Mouse (Mus musculus): ENCODE data around the gene Orm2.

DNA sequence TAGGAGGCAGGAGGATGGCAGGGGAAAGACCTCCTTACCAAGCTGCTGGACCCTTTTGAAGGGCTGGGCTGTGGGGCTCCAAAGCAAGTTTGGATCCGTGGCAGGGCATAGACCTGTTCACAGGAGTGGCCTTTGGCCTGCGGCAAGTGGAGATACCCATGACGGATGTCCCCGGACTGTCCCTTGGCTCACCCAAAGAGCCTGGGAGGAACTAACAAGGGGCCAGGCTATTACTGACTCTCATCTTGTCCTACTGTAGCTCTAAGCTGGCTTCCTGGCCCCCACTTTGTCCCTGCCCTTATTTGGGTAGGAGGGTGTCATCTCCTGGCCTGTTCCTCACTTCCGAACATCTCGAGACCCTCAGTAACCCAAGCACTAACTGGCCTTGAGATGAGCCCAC is 40.3 kb downstream of the Orm2 start:
- TF ChIP-seq EP300 (IDR thresholded peaks at IDR 0.05; ENCODE audit: low read depth), result no peak
- TF ChIP-seq CTCF (IDR thresholded peaks at IDR 0.05; ENCODE audit: low read depth), result no peak

Measured in liver, postnatal 0 days (tissue).